Mouse (Mus musculus): Measurements from ENCODE around the gene Ing4.
A peak's percentile ranks its signal among the peaks of the same experiment; 100 is the strongest.

DNA sequence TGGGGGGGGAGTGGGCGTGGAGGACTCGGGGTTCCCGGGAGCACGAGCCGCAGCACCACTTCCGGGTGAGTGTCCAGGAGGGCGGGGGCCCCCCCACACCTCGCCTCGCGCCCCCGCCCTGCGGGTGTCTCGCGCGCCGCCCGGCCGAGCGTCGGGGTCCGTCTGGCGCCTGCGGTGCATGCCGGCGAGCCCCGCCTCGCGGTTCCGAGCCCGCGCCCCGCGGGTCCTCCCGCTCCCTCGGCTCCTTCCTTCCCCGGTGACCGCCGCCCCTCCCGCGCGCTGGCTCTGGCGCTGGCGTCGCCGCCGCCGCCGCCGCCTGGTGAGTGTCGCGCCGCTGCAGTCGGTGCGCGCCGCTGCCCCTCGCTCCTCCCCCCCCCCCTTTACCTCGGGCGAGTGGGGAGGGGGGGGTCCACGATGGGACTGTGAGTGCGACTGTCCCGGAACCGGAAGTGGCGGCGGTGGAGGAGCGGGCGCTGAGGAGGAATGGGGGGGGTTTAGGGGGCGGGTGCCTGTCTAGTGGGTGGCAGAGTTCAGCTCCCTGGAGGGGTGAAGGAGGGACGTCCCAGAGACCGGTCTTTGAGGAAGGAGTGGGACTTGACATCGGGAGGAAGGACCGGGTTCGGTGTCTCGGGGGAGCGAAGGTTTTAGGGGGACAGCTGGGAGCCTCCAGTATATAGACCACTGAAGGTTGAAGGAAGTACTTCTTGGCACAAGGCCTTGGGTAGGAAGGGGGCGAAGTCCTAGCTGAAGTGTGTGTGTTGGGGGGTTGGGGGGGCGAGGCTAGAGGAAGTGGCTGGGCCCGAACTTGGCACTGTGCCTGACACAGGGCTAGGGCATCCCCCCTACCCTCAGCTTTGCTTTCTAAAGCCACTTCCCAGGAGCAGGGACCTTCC lies 30.1 kb upstream of the Ing4 start:
- TF ChIP-seq POLR2A (IDR thresholded peaks at IDR 0.05; ENCODE audit: control insufficient read depth in 1 of 2, insufficient read depth in 1 of 2, low read depth in 1 of 2, low read length in 2 of 2, poor library complexity in 1 of 2) (peak; percentile 62 to 75), UBTF (IDR thresholded peaks at IDR 0.05; ENCODE audit: borderline replicate concordance, insufficient read depth, low read depth, low read length) (no peak), MEF2A (IDR thresholded peaks at IDR 0.05; ENCODE audit: extremely low read depth, insufficient replicate concordance, low read depth, low read length, poor library complexity, severe bottlenecking) (no peak), GATA1 (IDR thresholded peaks at IDR 0.05; ENCODE audit: low read depth, low read length) (no peak), CTCF (IDR thresholded peaks at IDR 0.05 in 2 of 3, conservative IDR thresholded peaks at IDR 0.05 in 1 of 3; ENCODE audit: control insufficient read depth in 1 of 3, insufficient read depth in 1 of 3, low read depth in 2 of 3, low read length in 3 of 3, poor library complexity in 1 of 3, severe bottlenecking in 1 of 3) (no peak)

Measured in MEL (cell line).